Mouse (Mus musculus): ENCODE measurements around the gene Saxo1.

GRCm38 (mm10) chr4:86520695-86521094 lies 37.4 kb downstream of the Saxo1 start:
- TF ChIP-seq MYC (IDR thresholded peaks at IDR 0.05; ENCODE audit: low read depth, low read length) (no peak), JUND (IDR thresholded peaks at IDR 0.05; ENCODE audit: low read depth, low read length) (no peak)

Measured in MEL (cell line).